Mouse (Mus musculus) stomach, embryonic 16.5 days (tissue): Measurements from ENCODE around the gene Acp2. TPM values are rescaled to one million over a fixed set of nuclear protein-coding genes. Genes with fewer than 3 reads are reported as not detected.

ENCODE experiments used
- ATAC-seq: fragments of 200-750 bp; cut with Nextera tagmentation; 2 replicates; pipeline ENCODE4 v1.8.0; 2017; ENCODE audit warnings: moderate number of reproducible peaks, moderate TSS enrichment; ENCODE audit not compliant: insufficient read depth, low FRiP score
- H3K27ac ChIP-seq: fragments of 300-500 bp; sonication (generic); 2 replicates; pipeline ENCODE4 v1.5.1; 2014; ENCODE audit warnings: low read length
- H3K27me3 ChIP-seq: fragments of 300-500 bp; sonication (generic); 2 replicates; pipeline ENCODE4 v1.6.1; 2014; ENCODE audit warnings: low read length, control low read depth, mixed read lengths; ENCODE audit not compliant: control insufficient read depth, insufficient read depth
- H3K36me3 ChIP-seq: fragments of 300-500 bp; sonication (generic); 2 replicates; pipeline ENCODE4 v1.6.1; 2014; ENCODE audit warnings: low read length; ENCODE audit not compliant: control insufficient read depth, insufficient read depth
- H3K4me1 ChIP-seq: fragments of 300-500 bp; sonication (generic); 2 replicates; pipeline ENCODE4 v1.6.1; 2014; ENCODE audit warnings: low read length, control low read depth, mixed read lengths; ENCODE audit not compliant: control insufficient read depth, insufficient read depth
- H3K4me2 ChIP-seq: fragments of 300-500 bp; sonication (generic); 2 replicates; pipeline ENCODE4 v1.6.1; 2014; ENCODE audit warnings: low read depth, low read length, mixed read lengths
- H3K4me3 ChIP-seq: fragments of 300-500 bp; sonication (generic); replicated peaks from 2 replicates; pipeline ENCODE4 v1.5.1; 2014; ENCODE audit warnings: mild to moderate bottlenecking, low read length
- H3K9ac ChIP-seq: fragments of 300-500 bp; sonication (generic); 2 replicates; pipeline ENCODE4 v1.6.1; 2014; ENCODE audit warnings: low read length
- H3K9me3 ChIP-seq: fragments of 300-500 bp; sonication (generic); replicated peaks from 2 replicates; pipeline ENCODE4 v1.6.1; 2016; ENCODE audit warnings: low read length, control low read depth; ENCODE audit not compliant: control insufficient read depth
- WGBS: fragments of 180-500 bp; shearing (Covaris S2); extraction: QIAGEN DNeasy Blood & Tissue Kit; methylation state at CpG from one replicate; pipeline ENCODE4 v1.1.7; 2014; 5-methylcytosine and 5-hydroxymethylcytosine counted together
- polyA plus RNA-seq: library from polyadenylated mRNA; unstranded; fragments of >200 nt; fragmentation: Nextera tagmentation; extraction: Ambion mirVana; gene quantifications from 2 replicates; pipeline ENCODE4 v1.2.1, GENCODE M21; 2015

Gene Acp2
- 23.1 and 24.5 TPM in 2 replicates for polyA plus RNA-seq

GRCm38 (mm10) chr2:91202222-91202971 is at the start of gene Acp2, which contains the start of gene Nr1h3:
TSS of gene Acp2 (plus strand) at chr2:91202885.
TSS of gene Nr1h3 (minus strand) at chr2:91202834.
- H3K4me1 ChIP-seq = peaks cover 14% of the 10 kb centered on the region
- ATAC-seq = peak; percentile 96
- no peaks in the 10 kb centered on the region for H3K27me3 ChIP-seq
- H3K9me3 ChIP-seq = no peaks in the 10 kb centered on the region
- H3K4me2 ChIP-seq = peak within 1 kb of the TSS; percentile 72
- peak within 1 kb of the TSS; percentile 78 for H3K9ac ChIP-seq
- H3K27ac ChIP-seq = peak within 1 kb of the TSS; percentile 96
- H3K36me3 ChIP-seq = peaks cover 9% of the 10 kb centered on the region; the same call in 1 of the 2 replicates
- H3K4me3 ChIP-seq = peak within 1 kb of the TSS; percentile 58
- 2% methylated on average over 28 of the region's 28 CpGs for WGBS

GRCm38 (mm10) chr2:91152885-91153377 is 49.8 kb upstream of the Acp2 start:
- Histone ChIP-seq H3K9me3 (no peaks in the 10 kb centered on the region), H3K9ac (no peak overlapping the region), H3K4me2 (no peak overlapping the region), H3K36me3 (no peaks in the 10 kb centered on the region), H3K27me3 (no peaks in the 10 kb centered on the region), H3K4me3 (no peak overlapping the region), H3K27ac (no peak overlapping the region), H3K4me1 (no peaks in the 10 kb centered on the region)
- ATAC-seq = no peak
- 68% methylated on average over 3 of the region's 3 CpGs for WGBS

GRCm38 (mm10) chr2:91154091-91154490 is 48.6 kb upstream of the Acp2 start:
- 91% methylated on average over 3 of the region's 3 CpGs for WGBS

GRCm38 (mm10) chr2:91157002-91157752 is 45.5 kb upstream of the Acp2 start:
- H3K4me1 ChIP-seq = no peaks in the 10 kb centered on the region
- no peak overlapping the region for H3K4me2 ChIP-seq
- 32% methylated on average over 6 of the region's 6 CpGs for WGBS
- H3K9me3 ChIP-seq = no peaks in the 10 kb centered on the region
- no peaks in the 10 kb centered on the region for H3K27me3 ChIP-seq
- H3K27ac ChIP-seq = peak overlapping the region; percentile 77
- H3K36me3 ChIP-seq = no peaks in the 10 kb centered on the region
- peak; percentile 65; the same call in 1 of the 2 replicates for ATAC-seq
- H3K9ac ChIP-seq = no peak overlapping the region
- H3K4me3 ChIP-seq = no peak overlapping the region

More at GRCm38 (mm10) chr2:91154091-91154490, 48.6 kb upstream of the Acp2 start:
- H3K4me1 ChIP-seq = no peaks in the 10 kb centered on the region
- H3K9me3 ChIP-seq = no peaks in the 10 kb centered on the region
- H3K27ac ChIP-seq = no peak overlapping the region
- no peaks in the 10 kb centered on the region for H3K27me3 ChIP-seq
- ATAC-seq = no peak
- no peaks in the 10 kb centered on the region for H3K36me3 ChIP-seq
- H3K4me3 ChIP-seq = no peak overlapping the region
- no peak overlapping the region for H3K4me2 ChIP-seq
- no peak overlapping the region for H3K9ac ChIP-seq

- Histone ChIP-seq H3K36me3 (0 out of 2 replicates have a peak, but pooled peaks cover 2% of the 10 kb centered on the region), H3K4me3 (no peak overlapping the region), H3K4me2 (no peak overlapping the region), H3K27ac (no peak overlapping the region), H3K9ac (no peak overlapping the region), H3K4me1 (no peaks in the 10 kb centered on the region), H3K27me3 (no peaks in the 10 kb centered on the region), H3K9me3 (no peaks in the 10 kb centered on the region)
- no peak for ATAC-seq
- 69% methylated on average over 6 of the region's 6 CpGs for WGBS
Measured at GRCm38 (mm10) chr2:91160591-91160990, 42.1 kb upstream of the Acp2 start.

GRCm38 (mm10) chr2:91162952-91163351 is 39.7 kb upstream of the Acp2 start:
- Histone ChIP-seq H3K27ac (no peak overlapping the region), H3K27me3 (no peaks in the 10 kb centered on the region), H3K9me3 (no peaks in the 10 kb centered on the region), H3K4me3 (no peak overlapping the region), H3K36me3 (0 out of 2 replicates have a peak, but pooled peaks cover 8% of the 10 kb centered on the region), H3K4me1 (no peaks in the 10 kb centered on the region), H3K4me2 (no peak overlapping the region), H3K9ac (no peak overlapping the region)
- 83% methylated on average over 4 of the region's 4 CpGs for WGBS
- no peak for ATAC-seq

- 82% methylated on average over 5 of the region's 5 CpGs for WGBS
- Histone ChIP-seq H3K36me3 (0 out of 2 replicates have a peak, but pooled peaks cover 8% of the 10 kb centered on the region), H3K4me3 (no peak overlapping the region), H3K4me2 (no peak overlapping the region), H3K27me3 (no peaks in the 10 kb centered on the region), H3K9me3 (no peaks in the 10 kb centered on the region), H3K9ac (no peak overlapping the region), H3K4me1 (no peaks in the 10 kb centered on the region), H3K27ac (no peak overlapping the region)
- no peak for ATAC-seq
Measured at GRCm38 (mm10) chr2:91163532-91163931, 39.2 kb upstream of the Acp2 start.

GRCm38 (mm10) chr2:91164991-91165390 is 37.7 kb upstream of the Acp2 start:
- 81% methylated on average over 6 of the region's 6 CpGs for WGBS
- Histone ChIP-seq H3K9me3 (no peaks in the 10 kb centered on the region), H3K27me3 (no peaks in the 10 kb centered on the region), H3K9ac (no peak overlapping the region), H3K4me1 (no peaks in the 10 kb centered on the region), H3K27ac (no peak overlapping the region), H3K36me3 (0 out of 2 replicates have a peak, but pooled peaks cover 8% of the 10 kb centered on the region), H3K4me3 (no peak overlapping the region), H3K4me2 (no peak overlapping the region)
- ATAC-seq = no peak

- H3K4me1 ChIP-seq = no peaks in the 10 kb centered on the region
- whole genome bisulfite sequencing = 60% methylated on average over 4 of the region's 4 CpGs
- no peak overlapping the region for H3K9ac ChIP-seq
- no peaks in the 10 kb centered on the region for H3K9me3 ChIP-seq
- ATAC-seq = 0 out of 2 replicates have a peak, but pooled peaks have one; percentile 17
- 0 out of 2 replicates have a peak, but pooled peaks cover 8% of the 10 kb centered on the region for H3K36me3 ChIP-seq
- no peak overlapping the region for H3K4me2 ChIP-seq
- no peaks in the 10 kb centered on the region for H3K27me3 ChIP-seq
- no peak overlapping the region for H3K4me3 ChIP-seq
- H3K27ac ChIP-seq = no peak overlapping the region
Measured at GRCm38 (mm10) chr2:91167629-91168028, 35.1 kb upstream of the Acp2 start.
